Mouse (Mus musculus): Measurements from ENCODE around the gene Cdip1.

Gene Cdip1

DNA sequence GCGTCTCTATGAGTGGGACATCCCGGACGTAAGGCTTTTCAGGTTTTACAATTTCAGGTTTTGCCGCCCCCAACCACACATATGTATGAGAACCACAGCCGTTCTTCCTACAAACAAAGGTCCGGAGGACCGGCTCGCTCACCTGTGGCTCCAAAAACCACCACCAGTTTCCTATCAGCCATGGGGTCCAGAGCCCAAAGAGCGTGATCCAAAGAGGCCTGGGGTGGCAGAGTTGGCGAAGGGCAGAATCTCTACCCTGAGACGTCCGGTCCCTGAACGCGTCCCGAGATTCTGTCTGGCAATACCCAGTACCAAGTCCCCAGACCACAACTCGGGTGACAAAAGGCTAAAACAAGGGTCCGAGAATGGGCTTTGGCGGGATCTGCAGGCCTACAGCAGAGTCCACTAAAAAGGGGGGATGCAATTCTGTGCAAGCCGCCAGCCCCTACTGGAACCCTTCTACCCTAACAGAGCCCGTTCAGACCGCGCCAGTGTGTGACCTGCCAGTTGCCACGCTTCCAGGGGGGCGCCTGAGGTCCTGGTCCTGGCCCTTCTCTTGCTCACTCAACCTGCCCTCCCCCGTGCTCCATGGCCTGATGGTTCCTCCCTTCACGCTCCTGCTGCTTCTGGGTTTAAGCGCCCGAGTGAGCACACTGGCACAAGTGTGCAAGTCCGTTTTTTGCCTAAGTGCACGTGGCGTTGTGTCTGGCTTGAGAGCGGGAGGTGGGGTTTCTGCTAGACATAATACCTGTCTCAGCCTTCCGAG, 71.2 kb downstream of the Cdip1 start, which contains the start of gene Nmral1:
Nmral1 (minus strand) TSS at position 604 of the 766 bp plus-strand sequence.
- peak; percentile 88 for DNase-seq (ENCODE audit: low read depth, low spot score)

- no peak for DNase-seq (ENCODE audit: low read depth, low spot score)
Measured at GRCm38 (mm10) chr16:4717866-4718265, 72.2 kb downstream of the Cdip1 start.

- DNase-seq (ENCODE audit: low read depth, low spot score) = no peak
Measured at GRCm38 (mm10) chr16:4713861-4714710, 76.0 kb downstream of the Cdip1 start.

DNA sequence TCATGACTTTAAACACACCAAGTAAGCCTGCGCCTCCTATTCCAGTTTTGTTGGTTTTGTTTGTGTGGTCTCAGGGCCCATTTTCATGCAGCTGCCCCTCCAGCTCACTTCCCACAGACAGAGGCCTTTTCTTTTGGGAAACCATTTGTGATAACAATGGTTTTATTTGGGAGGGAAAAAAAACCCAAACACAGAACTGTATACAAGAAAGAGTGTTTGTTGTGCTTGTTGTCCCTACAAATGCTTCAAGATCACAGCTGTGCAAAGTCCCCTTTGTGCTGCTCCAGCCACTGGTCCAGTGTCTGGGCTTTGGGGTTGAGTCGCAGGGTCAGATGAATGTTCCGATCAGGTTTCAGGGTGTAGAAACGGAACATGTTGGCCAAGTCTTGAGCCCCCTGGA, 78.9 kb downstream of the Cdip1 start:
- no peak for DNase-seq (ENCODE audit: low read depth, low spot score)

DNA sequence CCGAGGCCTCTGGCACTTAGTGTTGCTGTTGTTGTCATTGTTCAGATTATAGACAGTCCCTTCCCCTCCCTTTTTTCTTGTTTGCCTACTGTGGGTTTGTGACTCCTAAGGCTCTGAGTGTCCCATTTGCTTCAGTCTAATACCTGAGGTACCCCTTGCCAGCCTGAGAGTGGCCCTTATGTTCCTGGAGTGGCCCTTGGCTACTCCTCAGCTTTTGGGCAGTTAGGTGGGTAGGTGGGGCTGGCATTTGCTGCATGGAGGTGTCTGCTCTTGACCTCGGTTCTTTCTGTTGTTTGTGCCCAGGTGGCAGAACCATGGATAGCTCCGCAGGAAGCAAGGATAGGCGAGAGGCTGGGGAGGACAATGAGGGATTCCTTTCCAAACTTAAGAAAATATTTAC, 84.6 kb downstream of the Cdip1 start:
- DNase-seq (ENCODE audit: low read depth, low spot score) = no peak

GRCm38 (mm10) chr16:4702646-4703045, 87.4 kb downstream of the Cdip1 start:
- DNase-seq (ENCODE audit: low read depth, low spot score) = no peak

- no peak for DNase-seq (ENCODE audit: low read depth, low spot score)
Measured at GRCm38 (mm10) chr16:4701211-4701610, 88.9 kb downstream of the Cdip1 start.
